Mouse (Mus musculus) limb, embryonic 14.5 days (tissue): ENCODE results near the gene Adamts2. TPM values are rescaled to one million over a fixed set of nuclear protein-coding genes. Genes with fewer than 3 reads are reported as not detected.

Experiments used
- ATAC-seq: fragments of 200-750 bp; cut with Nextera tagmentation; 2 replicates; pipeline ENCODE4 v1.8.0; 2017; ENCODE audit warnings: low read depth, moderate number of reproducible peaks, moderate TSS enrichment; ENCODE audit not compliant: low FRiP score
- DNase-seq: peaks from one replicate; pipeline ENCODE4 v3.0.0-alpha.2; 2015; ENCODE audit warnings: low spot score
- H3K27ac ChIP-seq: fragments of 300-500 bp; sonication (generic); replicated peaks from 2 replicates; pipeline ENCODE4 v1.5.1; 2014; ENCODE audit warnings: low read depth, mild to moderate bottlenecking, low read length, moderate library complexity, mixed read lengths
- H3K27me3 ChIP-seq: fragments of 300-500 bp; sonication (generic); 2 replicates; pipeline ENCODE4 v1.6.1; 2014; ENCODE audit warnings: low read length, mixed read lengths; ENCODE audit not compliant: control insufficient read depth, insufficient read depth
- H3K36me3 ChIP-seq: fragments of 300-500 bp; sonication (generic); 2 replicates; pipeline ENCODE4 v1.6.1; 2014; ENCODE audit warnings: mild to moderate bottlenecking, low read length, moderate library complexity, mixed read lengths; ENCODE audit not compliant: control insufficient read depth, insufficient read depth
- H3K4me1 ChIP-seq: fragments of 300-500 bp; sonication (generic); 2 replicates; pipeline ENCODE4 v1.6.1; 2014; ENCODE audit warnings: antibody characterized with exemption, low read length, mixed read lengths; ENCODE audit not compliant: control insufficient read depth, insufficient read depth
- H3K4me2 ChIP-seq: fragments of 300-500 bp; sonication (generic); replicated peaks from 2 replicates; pipeline ENCODE4 v1.6.1; 2014; ENCODE audit warnings: low read depth, mild to moderate bottlenecking, low read length, moderate library complexity; ENCODE audit not compliant: severe bottlenecking
- H3K4me3 ChIP-seq: fragments of 300-500 bp; sonication (generic); replicated peaks from 2 replicates; pipeline ENCODE4 v1.5.1; 2014; ENCODE audit warnings: low read length
- H3K9ac ChIP-seq: fragments of 300-500 bp; sonication (generic); 2 replicates; pipeline ENCODE4 v1.6.1; 2014; ENCODE audit warnings: mild to moderate bottlenecking, low read depth, low read length, moderate library complexity; ENCODE audit not compliant: severe bottlenecking
- H3K9me3 ChIP-seq: fragments of 300-500 bp; sonication (generic); 2 replicates; pipeline ENCODE4 v1.6.1; 2016; ENCODE audit warnings: low read length; ENCODE audit not compliant: control insufficient read depth
- POLR2A ChIP-seq: fragments of 200-500 bp; IDR thresholded peaks from 2 replicates; pipeline ENCODE4 v1.8.0; 2012; ENCODE audit warnings: inconsistent platforms, mild to moderate bottlenecking, moderate library complexity, borderline replicate concordance; ENCODE audit not compliant: insufficient read depth, insufficient read length; ENCODE audit errors: extremely low read depth
- WGBS: fragments of 180-500 bp; shearing (Covaris S2); extraction: QIAGEN DNeasy Blood & Tissue Kit; methylation state at CpG from one replicate; pipeline ENCODE4 v1.1.7; 2014; 5-methylcytosine and 5-hydroxymethylcytosine counted together
- polyA plus RNA-seq, 2 experiments: library from polyadenylated mRNA; depleted of rRNA in 1 of 2; stranded (reverse) in 1 of 2; unstranded in 1 of 2; fragments of >200 nt; fragmentation: Nextera tagmentation in 1 of 2; extraction: Ambion mirVana in 1 of 2; gene quantifications; 2 replicates each; pipeline versions ENCODE4 v1.2.1 to v1.2.3; 2012 to 2014

Gene Adamts2
- polyA plus RNA-seq, 2 experiments: 19.4 to 34.9 TPM

DNA sequence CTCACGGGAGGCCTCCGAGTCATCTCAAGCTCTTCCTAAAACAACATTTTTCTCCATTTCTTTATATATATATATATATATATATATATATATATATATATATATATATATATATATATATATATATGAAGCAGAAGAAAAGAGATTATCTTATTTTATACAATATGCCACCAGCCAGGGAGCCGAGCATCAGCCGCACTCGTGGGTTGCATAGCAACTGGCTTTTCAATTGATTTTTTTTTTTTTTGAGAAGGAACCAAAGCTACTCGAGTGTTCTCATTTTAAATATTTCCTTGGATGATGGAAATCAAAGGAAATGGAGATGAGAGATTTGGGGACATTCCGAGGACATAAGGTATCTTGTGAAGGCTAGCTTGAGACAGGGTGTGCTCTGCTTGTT lies 164.6 kb downstream of the Adamts2 start:
- DNase-seq (no peak), ATAC-seq (no peak)
- no peak overlapping the region for H3K27ac ChIP-seq
- H3K4me3 ChIP-seq: no peak overlapping the region
- WGBS: 88% methylated on average over 7 of the region's 7 CpGs
- no peak for TF ChIP-seq POLR2A
- H3K9me3 ChIP-seq: no peaks in the 10 kb centered on the region
- H3K9ac ChIP-seq: no peak overlapping the region
- peaks cover 5% of the 10 kb centered on the region; the same call in 1 of the 2 replicates for H3K4me1 ChIP-seq
- H3K4me2 ChIP-seq: no peak overlapping the region
- no peaks in the 10 kb centered on the region for H3K36me3 ChIP-seq
- H3K27me3 ChIP-seq: no peaks in the 10 kb centered on the region

DNA sequence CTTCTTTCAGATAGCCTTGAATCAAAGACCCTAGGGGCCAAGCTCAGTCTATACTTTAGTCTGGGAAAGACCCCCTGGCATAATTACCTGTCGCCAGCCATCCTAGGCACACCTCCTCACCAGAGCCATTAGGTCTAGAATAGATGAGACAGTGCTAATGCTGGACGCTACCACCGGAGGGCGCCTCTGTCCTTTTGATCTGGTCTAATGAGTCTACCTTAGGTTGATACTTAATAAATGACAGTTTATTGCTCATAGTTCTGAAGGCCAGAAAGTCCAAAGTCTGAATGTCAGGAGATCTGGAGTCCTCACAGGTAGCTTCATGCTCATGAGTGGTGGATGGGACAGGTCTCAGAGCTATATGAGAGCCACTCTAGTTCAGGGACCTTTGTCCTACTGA lies 165.2 kb downstream of the Adamts2 start:
- ATAC-seq: no peak
- WGBS: 17% methylated on average over 4 of the region's 4 CpGs
- Histone ChIP-seq H3K36me3 (no peaks in the 10 kb centered on the region), H3K9me3 (no peaks in the 10 kb centered on the region), H3K27ac (no peak overlapping the region), H3K4me1 (peaks cover 5% of the 10 kb centered on the region; the same call in 1 of the 2 replicates), H3K9ac (no peak overlapping the region), H3K4me3 (no peak overlapping the region), H3K4me2 (no peak overlapping the region), H3K27me3 (no peaks in the 10 kb centered on the region)
- TF ChIP-seq POLR2A: no peak
- DNase-seq: peak; percentile 67

DNA sequence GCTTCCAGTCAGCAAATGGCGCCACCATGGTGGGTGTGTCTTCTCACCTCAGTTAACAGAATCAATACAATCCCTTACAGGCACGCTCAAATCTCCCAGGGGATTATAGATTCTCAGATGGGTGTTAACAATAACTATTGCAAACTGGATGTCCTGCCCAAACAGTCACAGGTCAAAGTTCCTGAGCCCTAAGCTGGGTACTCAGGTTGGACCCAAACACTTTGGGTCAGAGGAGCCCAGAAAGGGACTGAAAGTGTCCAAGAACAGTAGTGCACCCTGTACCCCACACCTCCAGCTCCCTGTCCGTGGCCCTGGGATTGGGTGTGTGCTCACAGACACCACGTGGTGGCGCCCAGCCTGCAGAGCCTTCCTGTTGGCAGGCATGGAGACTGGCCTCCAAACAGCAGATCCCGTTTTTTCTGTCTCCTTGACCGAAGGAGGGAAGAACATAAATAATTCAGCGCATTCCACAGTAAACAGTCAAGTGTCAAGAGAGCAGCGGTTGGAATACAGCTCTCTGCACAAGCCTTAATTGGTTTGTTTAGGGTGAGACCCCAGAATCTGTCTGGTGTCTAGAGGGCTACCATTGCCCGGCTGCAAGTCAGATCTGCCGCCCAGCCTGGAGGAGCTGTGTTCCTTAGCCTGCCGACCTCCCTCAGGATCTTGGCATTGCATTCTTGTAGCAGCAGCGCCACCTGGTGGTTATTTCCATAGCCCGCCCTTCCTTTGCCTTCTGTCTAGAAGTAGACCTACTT lies 167.3 kb downstream of the Adamts2 start:
- Histone ChIP-seq H3K27me3 (no peaks in the 10 kb centered on the region), H3K9me3 (no peaks in the 10 kb centered on the region), H3K4me2 (peak overlapping the region; percentile 48), H3K4me3 (peak overlapping the region; percentile 14; the same call in 1 of the 2 replicates), H3K27ac (no peak overlapping the region), H3K36me3 (no peaks in the 10 kb centered on the region; the same call in 1 of the 2 replicates), H3K9ac (no peak overlapping the region), H3K4me1 (peaks cover 5% of the 10 kb centered on the region; the same call in 1 of the 2 replicates)
- peak; percentile 87 for ATAC-seq
- no peak for TF ChIP-seq POLR2A
- 15% methylated on average over 14 of the region's 14 CpGs for whole genome bisulfite sequencing
- DNase-seq: peak; percentile 89

GRCm38 (mm10) chr11:50771006-50771405 lies 169.1 kb downstream of the Adamts2 start:
- WGBS: 94% methylated on average over 1 of the region's 1 CpGs
- Histone ChIP-seq H3K27ac (no peak overlapping the region), H3K4me2 (no peak overlapping the region), H3K9me3 (no peaks in the 10 kb centered on the region), H3K4me3 (no peak overlapping the region), H3K27me3 (no peaks in the 10 kb centered on the region), H3K36me3 (no peaks in the 10 kb centered on the region; the same call in 1 of the 2 replicates), H3K4me1 (peaks cover 5% of the 10 kb centered on the region; the same call in 1 of the 2 replicates), H3K9ac (no peak overlapping the region)
- ATAC-seq (no peak), DNase-seq (no peak)
- TF ChIP-seq POLR2A: no peak

DNA sequence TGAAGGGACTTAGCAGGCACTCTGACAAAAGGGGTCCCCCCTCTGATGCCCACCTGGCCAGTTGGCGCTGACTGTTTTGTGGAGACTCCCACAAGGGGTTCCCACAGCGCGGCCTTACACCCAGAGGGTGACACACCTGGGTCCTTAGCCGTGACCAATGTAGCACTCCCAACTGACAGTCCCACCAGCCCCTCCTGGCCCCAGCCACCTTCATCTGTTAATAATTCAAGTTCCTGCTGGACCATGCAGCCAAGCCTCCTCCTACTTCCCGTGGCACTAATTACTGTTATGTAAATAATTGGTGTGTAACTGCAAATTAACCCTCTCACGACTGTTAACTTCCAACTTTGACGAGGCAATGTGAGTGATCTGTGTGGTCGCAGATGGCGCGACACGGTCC lies 195.8 kb downstream of the Adamts2 start:
- Histone ChIP-seq H3K9me3 (no peaks in the 10 kb centered on the region), H3K4me2 (no peak overlapping the region), H3K9ac (no peak overlapping the region), H3K4me1 (no peaks in the 10 kb centered on the region), H3K4me3 (no peak overlapping the region), H3K36me3 (no peaks in the 10 kb centered on the region), H3K27me3 (no peaks in the 10 kb centered on the region), H3K27ac (no peak overlapping the region)
- DNase-seq (no peak), ATAC-seq (no peak)
- WGBS: 41% methylated on average over 11 of the region's 11 CpGs
- no peak for TF ChIP-seq POLR2A
